Mouse (Mus musculus) lung, postnatal 0 days (tissue): ENCODE measurements around the gene Dexi. TPM values are rescaled to one million over a fixed set of nuclear protein-coding genes. Genes with fewer than 3 reads are reported as not detected.

Source experiments
- ATAC-seq: fragments of 200-750 bp; cut with Nextera tagmentation; 2 replicates; pipeline ENCODE4 v1.8.0; 2017; ENCODE audit warnings: moderate library complexity
- DNase-seq: peaks from one replicate; pipeline ENCODE4 v3.0.0-alpha.2; 2016; ENCODE audit warnings: low spot score
- H3K27ac ChIP-seq: fragments of 300-500 bp; sonication (generic); 2 replicates; pipeline ENCODE4 v1.5.1; 2014; ENCODE audit warnings: antibody characterized with exemption, mild to moderate bottlenecking, low read length, mixed read lengths
- H3K27me3 ChIP-seq: fragments of 300-500 bp; sonication (generic); replicated peaks from 2 replicates; pipeline ENCODE4 v1.6.1; 2014; ENCODE audit warnings: low read length, mixed read lengths; ENCODE audit not compliant: insufficient read depth
- H3K36me3 ChIP-seq: fragments of 300-500 bp; sonication (generic); 2 replicates; pipeline ENCODE4 v1.6.1; 2014; ENCODE audit warnings: low read length, mixed read lengths; ENCODE audit not compliant: insufficient read depth
- H3K4me1 ChIP-seq: fragments of 300-500 bp; sonication (generic); 2 replicates; pipeline ENCODE4 v1.6.1; 2014; ENCODE audit warnings: antibody characterized with exemption, low read depth, low read length, mixed read lengths; ENCODE audit not compliant: insufficient read depth
- H3K4me2 ChIP-seq: fragments of 300-500 bp; sonication (generic); replicated peaks from 2 replicates; pipeline ENCODE4 v1.6.1; 2014; ENCODE audit warnings: low read depth, mild to moderate bottlenecking, low read length, moderate library complexity, mixed read lengths
- H3K4me3 ChIP-seq: fragments of 300-500 bp; sonication (generic); 2 replicates; pipeline ENCODE4 v1.5.1; 2014; ENCODE audit warnings: low read depth, low read length
- H3K9ac ChIP-seq: fragments of 300-500 bp; sonication (generic); replicated peaks from 2 replicates; pipeline ENCODE4 v1.6.1; 2014; ENCODE audit warnings: low read depth, mild to moderate bottlenecking
- H3K9me3 ChIP-seq: fragments of 300-500 bp; sonication (generic); 2 replicates; pipeline ENCODE4 v1.6.1; 2016; ENCODE audit warnings: low read length, mixed read lengths
- CTCF ChIP-seq: IDR thresholded peaks from 2 replicates; pipeline ENCODE4 v1.5.1; 2016; ENCODE audit warnings: antibody characterized with exemption, mild to moderate bottlenecking
- EP300 ChIP-seq: IDR thresholded peaks from 2 replicates; pipeline ENCODE4 v1.6.1; 2016; ENCODE audit warnings: antibody characterized with exemption, mild to moderate bottlenecking, control low read depth
- WGBS: fragments of 180-500 bp; shearing (Covaris S2); extraction: QIAGEN DNeasy Blood & Tissue Kit; methylation state at CpG from one replicate; pipeline ENCODE4 v1.1.7; 2014; 5-methylcytosine and 5-hydroxymethylcytosine counted together
- polyA plus RNA-seq: library from polyadenylated mRNA; unstranded; fragments of >200 nt; fragmentation: Nextera tagmentation; extraction: Ambion mirVana; gene quantifications from 2 replicates; pipeline ENCODE4 v1.2.1, GENCODE M21; 2015

The Dexi gene
- polyA plus RNA-seq, 1 experiment from 2014 or later: 19.4 TPM

GRCm38 (mm10) chr16:10565278-10565885, 22.5 kb upstream of the Dexi start:
- peak; percentile 75 for ATAC-seq
- TF ChIP-seq CTCF: peak; percentile 96
- no peak for TF ChIP-seq EP300
- peak; percentile 82 for DNase-seq
- no peaks in the 10 kb centered on the region for H3K9me3 ChIP-seq
- H3K27ac ChIP-seq: no peak overlapping the region
- H3K9ac ChIP-seq: no peak overlapping the region
- no peak overlapping the region for H3K4me2 ChIP-seq
- H3K4me3 ChIP-seq: no peak overlapping the region
- H3K36me3 ChIP-seq: peaks cover 10% of the 10 kb centered on the region; the same call in 1 of the 2 replicates
- H3K4me1 ChIP-seq: no peaks in the 10 kb centered on the region
- 28% methylated on average over 4 of the region's 4 CpGs for WGBS
- no peaks in the 10 kb centered on the region for H3K27me3 ChIP-seq

GRCm38 (mm10) chr16:10559991-10560390, 17.1 kb upstream of the Dexi start:
- ATAC-seq: no peak

GRCm38 (mm10) chr16:10553858-10554257, 11.0 kb upstream of the Dexi start:
- TF ChIP-seq CTCF (no peak), EP300 (no peak)
- Histone ChIP-seq H3K27ac (no peak overlapping the region), H3K36me3 (no peaks in the 10 kb centered on the region), H3K9me3 (no peaks in the 10 kb centered on the region), H3K9ac (no peak overlapping the region), H3K27me3 (no peaks in the 10 kb centered on the region), H3K4me2 (no peak overlapping the region), H3K4me1 (no peaks in the 10 kb centered on the region), H3K4me3 (no peak overlapping the region)
- DNase-seq (no peak), ATAC-seq (no peak)
- WGBS: 76% methylated on average over 2 of the region's 2 CpGs

More at GRCm38 (mm10) chr16:10559991-10560390, 17.1 kb upstream of the Dexi start:
- H3K4me3 ChIP-seq: no peak overlapping the region
- TF ChIP-seq CTCF (no peak), EP300 (no peak)
- no peak overlapping the region for H3K9ac ChIP-seq
- H3K9me3 ChIP-seq: no peaks in the 10 kb centered on the region
- peaks cover 12% of the 10 kb centered on the region; the same call in 1 of the 2 replicates for H3K36me3 ChIP-seq
- no peak for DNase-seq
- H3K27ac ChIP-seq: no peak overlapping the region
- no peaks in the 10 kb centered on the region for H3K27me3 ChIP-seq
- 75% methylated on average over 8 of the region's 8 CpGs for WGBS
- H3K4me2 ChIP-seq: no peak overlapping the region
- H3K4me1 ChIP-seq: no peaks in the 10 kb centered on the region

GRCm38 (mm10) chr16:10551592-10551991, 8.7 kb upstream of the Dexi start:
- Histone ChIP-seq H3K4me1 (peaks cover 6% of the 10 kb centered on the region; the same call in 1 of the 2 replicates), H3K27me3 (no peaks in the 10 kb centered on the region), H3K4me3 (no peak overlapping the region), H3K9me3 (no peaks in the 10 kb centered on the region), H3K36me3 (no peaks in the 10 kb centered on the region), H3K4me2 (no peak overlapping the region), H3K9ac (no peak overlapping the region), H3K27ac (no peak overlapping the region)
- ATAC-seq (no peak), DNase-seq (no peak)
- TF ChIP-seq CTCF: no peak
- WGBS: 75% methylated on average over 4 of the region's 4 CpGs

GRCm38 (mm10) chr16:10549600-10549999, 6.7 kb upstream of the Dexi start:
- ATAC-seq (no peak), DNase-seq (no peak)
- H3K4me2 ChIP-seq: no peak overlapping the region
- TF ChIP-seq EP300: no peak
- TF ChIP-seq CTCF: no peak
- no peak overlapping the region for H3K9ac ChIP-seq
- H3K4me1 ChIP-seq: peaks cover 12% of the 10 kb centered on the region; the same call in 1 of the 2 replicates
- no peaks in the 10 kb centered on the region for H3K36me3 ChIP-seq
- no peak overlapping the region for H3K27ac ChIP-seq
- 83% methylated on average over 2 of the region's 2 CpGs for WGBS
- no peaks in the 10 kb centered on the region for H3K27me3 ChIP-seq
- no peaks in the 10 kb centered on the region for H3K9me3 ChIP-seq
- no peak overlapping the region for H3K4me3 ChIP-seq

GRCm38 (mm10) chr16:10548938-10549337, 6.1 kb upstream of the Dexi start:
- DNase-seq (no peak), ATAC-seq (no peak)
- Histone ChIP-seq H3K4me2 (no peak overlapping the region), H3K9ac (no peak overlapping the region), H3K27me3 (no peaks in the 10 kb centered on the region), H3K36me3 (no peaks in the 10 kb centered on the region), H3K4me1 (peaks cover 12% of the 10 kb centered on the region; the same call in 1 of the 2 replicates), H3K4me3 (no peak overlapping the region), H3K27ac (no peak overlapping the region), H3K9me3 (no peaks in the 10 kb centered on the region)
- WGBS: 67% methylated on average over 3 of the region's 3 CpGs
- no peak for TF ChIP-seq EP300
- no peak for TF ChIP-seq CTCF
